Mouse (Mus musculus) brain, embryonic 14.5 days (tissue): ENCODE measurements around the gene Epb41l2.

Experiments
- CTCF ChIP-seq: fragments of 200-500 bp; IDR thresholded peaks from 2 replicates; pipeline ENCODE4 v1.5.1; 2012; ENCODE audit warnings: inconsistent platforms, mild to moderate bottlenecking, moderate library complexity, borderline replicate concordance; ENCODE audit not compliant: insufficient read depth, insufficient read length; ENCODE audit errors: extremely low read depth
- POLR2A ChIP-seq: fragments of 200-500 bp; IDR thresholded peaks from 2 replicates; pipeline ENCODE4 v1.6.1; 2012; ENCODE audit warnings: mild to moderate bottlenecking, inconsistent platforms, borderline replicate concordance; ENCODE audit not compliant: poor library complexity, insufficient read depth, insufficient read length, severe bottlenecking; ENCODE audit errors: extremely low read depth

- TF ChIP-seq CTCF: no peak
- no peak for TF ChIP-seq POLR2A
Observed at GRCm38 (mm10) chr10:25437586-25438298, 78.1 kb downstream of the Epb41l2 start.
